Mouse (Mus musculus): ENCODE measurements around the gene Gm10999. TPM values are rescaled to one million over a fixed set of nuclear protein-coding genes. Genes with fewer than 3 reads are reported as not detected.

Gm10999 gene
- not detected for polyA plus RNA-seq (2017; shearing (Covaris generic))

DNA sequence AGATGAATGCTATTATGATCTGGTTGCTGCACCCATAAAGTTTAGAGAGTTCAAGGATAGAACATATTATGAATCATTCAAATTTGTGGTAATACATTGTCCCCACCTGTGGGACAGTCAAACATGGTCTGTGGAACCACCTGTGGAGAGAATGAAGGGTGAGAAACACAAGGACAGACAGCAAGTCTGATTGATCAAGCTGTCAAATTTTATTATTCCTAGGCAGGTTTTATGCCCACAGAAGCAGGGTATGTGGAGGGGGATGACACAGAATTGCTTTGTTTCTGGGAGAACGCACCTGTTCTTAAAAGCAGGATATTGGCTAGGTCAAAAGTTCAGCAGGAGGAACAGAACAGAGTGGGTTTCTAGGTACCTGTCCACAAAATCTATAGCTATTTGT is at the start of gene Gm10999:
TSS of gene Gm10999 (minus strand) at position 101 of the 400 bp plus-strand sequence.

Other genes starting within 250 kb of the Gm10999 start
- gene Ccdc7a, start 66.1 kb downstream of the Gm10999 start, polyA plus RNA-seq (2017; shearing (Covaris generic)) = 0.31 TPM
- not detected for gene Ccdc7b, start 64.5 kb downstream of the Gm10999 start, polyA plus RNA-seq (2017; shearing (Covaris generic))
- 29.5 TPM for gene 2610044O15Rik8, start 102.7 kb upstream of the Gm10999 start, polyA plus RNA-seq (2017; shearing (Covaris generic))

All from activated CD4-positive, CD25-positive, alpha-beta regulatory T cell, adult 9 weeks (primary cell).